Mouse (Mus musculus) forebrain, embryonic 11.5 days (tissue): ENCODE measurements around the gene Rhot1. TPM values are rescaled to one million over a fixed set of nuclear protein-coding genes. Genes with fewer than 3 reads are reported as not detected.

Source experiments
- ATAC-seq: fragments of 200-750 bp; cut with Nextera tagmentation; replicated peaks from 2 replicates; pipeline ENCODE4 v1.8.0; 2017; ENCODE audit warnings: moderate TSS enrichment; ENCODE audit not compliant: low FRiP score
- DNase-seq: peaks from one replicate; pipeline ENCODE4 v3.0.0-alpha.2; 2017; ENCODE audit warnings: low spot score
- H3K27ac ChIP-seq: fragments of 300-500 bp; sonication (generic); 2 replicates; pipeline ENCODE4 v1.5.1; 2014; ENCODE audit warnings: low read depth, low read length
- H3K27me3 ChIP-seq: fragments of 300-500 bp; sonication (generic); 2 replicates; pipeline ENCODE4 v1.6.1; 2014; ENCODE audit warnings: mild to moderate bottlenecking, low read length, mixed read lengths; ENCODE audit not compliant: control insufficient read depth, insufficient read depth
- H3K36me3 ChIP-seq: fragments of 300-500 bp; sonication (generic); 2 replicates; pipeline ENCODE4 v1.6.1; 2014; ENCODE audit warnings: mild to moderate bottlenecking, low read length, moderate library complexity, mixed read lengths; ENCODE audit not compliant: control insufficient read depth, insufficient read depth
- H3K4me1 ChIP-seq: fragments of 300-500 bp; sonication (generic); replicated peaks from 2 replicates; pipeline ENCODE4 v1.6.1; 2014; ENCODE audit warnings: low read length, mixed read lengths; ENCODE audit not compliant: control insufficient read depth, insufficient read depth
- H3K4me2 ChIP-seq: fragments of 300-500 bp; sonication (generic); 2 replicates; pipeline ENCODE4 v1.6.1; 2014; ENCODE audit warnings: low read depth, mild to moderate bottlenecking, low read length, moderate library complexity, mixed read lengths; ENCODE audit not compliant: severe bottlenecking
- H3K4me3 ChIP-seq: fragments of 300-500 bp; sonication (generic); 2 replicates; pipeline ENCODE4 v1.5.1; 2014; ENCODE audit warnings: low read depth, low read length
- H3K9ac ChIP-seq: fragments of 300-500 bp; sonication (generic); 2 replicates; pipeline ENCODE4 v1.6.1; 2014; ENCODE audit warnings: low read length
- H3K9me3 ChIP-seq: fragments of 300-500 bp; sonication (generic); 2 replicates; pipeline ENCODE4 v1.6.1; 2016; ENCODE audit warnings: low read length, mixed read lengths; ENCODE audit not compliant: control insufficient read depth
- WGBS: fragments of 180-500 bp; shearing (Covaris S2); extraction: QIAGEN DNeasy Blood & Tissue Kit; methylation state at CpG from one replicate; pipeline ENCODE4 v1.1.7; 2014; 5-methylcytosine and 5-hydroxymethylcytosine counted together
- polyA plus RNA-seq: library from polyadenylated mRNA; unstranded; fragments of >200 nt; fragmentation: Nextera tagmentation; extraction: Ambion mirVana; gene quantifications from 2 replicates; pipeline ENCODE4 v1.2.1, GENCODE M21; 2014

Rhot1 gene
- polyA plus RNA-seq, 1 experiment from 2014 or later: 73.7 TPM

GRCm38 (mm10) chr11:80287150-80287549, 78.3 kb downstream of the Rhot1 start:
- Histone ChIP-seq H3K4me3 (no peak overlapping the region), H3K9me3 (peaks cover 2% of the 10 kb centered on the region; the same call in 1 of the 2 replicates), H3K27me3 (no peaks in the 10 kb centered on the region), H3K9ac (no peak overlapping the region), H3K4me1 (peaks cover 4% of the 10 kb centered on the region; the same call in 1 of the 2 replicates), H3K27ac (no peak overlapping the region), H3K4me2 (no peak overlapping the region), H3K36me3 (no peaks in the 10 kb centered on the region)
- DNase-seq (peak; percentile 88), ATAC-seq (no peak)
- WGBS: 24% methylated on average over 5 of the region's 5 CpGs

GRCm38 (mm10) chr11:80289701-80290445, 81.1 kb downstream of the Rhot1 start:
- 4% methylated on average over 23 of the region's 23 CpGs for WGBS
- peaks cover 2% of the 10 kb centered on the region; the same call in 1 of the 2 replicates for H3K9me3 ChIP-seq
- no peaks in the 10 kb centered on the region for H3K27me3 ChIP-seq
- DNase-seq (peak; percentile 72), ATAC-seq (peak; percentile 64)
- peak overlapping the region; percentile 28 for H3K4me3 ChIP-seq
- peaks cover 4% of the 10 kb centered on the region; the same call in 1 of the 2 replicates for H3K4me1 ChIP-seq
- H3K4me2 ChIP-seq: peak overlapping the region; percentile 64
- no peaks in the 10 kb centered on the region for H3K36me3 ChIP-seq
- H3K9ac ChIP-seq: peak overlapping the region; percentile 33
- 0 out of 2 replicates have a peak overlapping the region, but pooled peaks have one; percentile 59 for H3K27ac ChIP-seq

- Histone ChIP-seq H3K9me3 (peaks cover 2% of the 10 kb centered on the region; the same call in 1 of the 2 replicates), H3K9ac (no peak overlapping the region), H3K27ac (no peak overlapping the region), H3K36me3 (no peaks in the 10 kb centered on the region), H3K4me1 (peaks cover 4% of the 10 kb centered on the region; the same call in 1 of the 2 replicates), H3K27me3 (no peaks in the 10 kb centered on the region), H3K4me2 (no peak overlapping the region), H3K4me3 (no peak overlapping the region)
- ATAC-seq (no peak), DNase-seq (no peak)
- WGBS: 79% methylated on average over 2 of the region's 2 CpGs
These were observed 82.2 kb downstream of the Rhot1 start for GRCm38 (mm10) chr11:80291004-80291403.

GRCm38 (mm10) chr11:80292463-80292862, 83.6 kb downstream of the Rhot1 start:
- H3K4me2 ChIP-seq: no peak overlapping the region
- H3K9ac ChIP-seq: no peak overlapping the region
- no peak for DNase-seq
- H3K4me3 ChIP-seq: no peak overlapping the region
- WGBS: 54% methylated on average over 7 of the region's 7 CpGs
- H3K36me3 ChIP-seq: no peaks in the 10 kb centered on the region
- H3K27me3 ChIP-seq: 0 out of 2 replicates have a peak, but pooled peaks cover 2% of the 10 kb centered on the region
- peaks cover 4% of the 10 kb centered on the region; the same call in 1 of the 2 replicates for H3K4me1 ChIP-seq
- 0 out of 2 replicates have a peak, but pooled peaks have one; percentile 18 for ATAC-seq
- H3K27ac ChIP-seq: peak overlapping the region; percentile 37
- peaks cover 2% of the 10 kb centered on the region; the same call in 1 of the 2 replicates for H3K9me3 ChIP-seq

- Histone ChIP-seq H3K27ac (no peak overlapping the region), H3K4me3 (no peak overlapping the region), H3K36me3 (no peaks in the 10 kb centered on the region), H3K9me3 (peaks cover 2% of the 10 kb centered on the region; the same call in 1 of the 2 replicates), H3K9ac (no peak overlapping the region), H3K4me1 (peaks cover under 1% of the 10 kb centered on the region; the same call in 1 of the 2 replicates), H3K27me3 (peaks cover 6% of the 10 kb centered on the region; the same call in 1 of the 2 replicates), H3K4me2 (no peak overlapping the region)
- DNase-seq (no peak), ATAC-seq (no peak)
- 13% methylated on average over 9 of the region's 9 CpGs for WGBS
These were observed 86.2 kb downstream of the Rhot1 start for GRCm38 (mm10) chr11:80295066-80295465.

- Histone ChIP-seq H3K4me1 (no peaks in the 10 kb centered on the region; the same call in 1 of the 2 replicates), H3K9me3 (peaks cover 2% of the 10 kb centered on the region; the same call in 1 of the 2 replicates), H3K27ac (no peak overlapping the region), H3K4me3 (no peak overlapping the region), H3K4me2 (no peak overlapping the region), H3K9ac (no peak overlapping the region), H3K36me3 (no peaks in the 10 kb centered on the region), H3K27me3 (peaks cover 8% of the 10 kb centered on the region; the same call in 1 of the 2 replicates)
- DNase-seq: no peak
- no peak for ATAC-seq
- WGBS: 22% methylated on average over 14 of the region's 14 CpGs
These were observed 87.0 kb downstream of the Rhot1 start for GRCm38 (mm10) chr11:80295785-80296184.

GRCm38 (mm10) chr11:80299513-80300235, 90.9 kb downstream of the Rhot1 start:
- Histone ChIP-seq H3K4me1 (peaks cover 4% of the 10 kb centered on the region; the same call in 1 of the 2 replicates), H3K27me3 (peaks cover 13% of the 10 kb centered on the region; the same call in 1 of the 2 replicates), H3K27ac (no peak overlapping the region), H3K4me3 (peak overlapping the region; percentile 70), H3K9ac (no peak overlapping the region), H3K36me3 (no peaks in the 10 kb centered on the region), H3K9me3 (no peaks in the 10 kb centered on the region), H3K4me2 (peak overlapping the region; percentile 96)
- ATAC-seq: no peak
- DNase-seq: no peak
- 8% methylated on average over 12 of the region's 12 CpGs for WGBS

- Histone ChIP-seq H3K9me3 (no peaks in the 10 kb centered on the region), H3K4me1 (peaks cover 4% of the 10 kb centered on the region; the same call in 1 of the 2 replicates), H3K4me2 (peak within 1 kb of the TSS; percentile 96), H3K27ac (peak within 1 kb of the TSS; percentile 25), H3K9ac (peak within 1 kb of the TSS; percentile 75), H3K4me3 (peak within 1 kb of the TSS; percentile 70), H3K27me3 (peaks cover 13% of the 10 kb centered on the region; the same call in 1 of the 2 replicates), H3K36me3 (no peaks in the 10 kb centered on the region)
- DNase-seq (peak; percentile 76), ATAC-seq (peak; percentile 61)
- WGBS: under 1% methylated on average over 74 of the region's 81 CpGs
These were observed 91.9 kb downstream of the Rhot1 start, which contains the start of gene Rhbdl3 for GRCm38 (mm10) chr11:80300551-80301315. Gene Rhbdl3 (plus strand): TSS chr11:80300912.
